Mouse (Mus musculus) spleen, adult 2 months (tissue): ENCODE data around the gene Rnf216.

ENCODE experiments used
- CTCF ChIP-seq: fragments of 200-500 bp; IDR thresholded peaks from 2 replicates; pipeline ENCODE4 v1.5.1; 2011; ENCODE audit warnings: mild to moderate bottlenecking, inconsistent platforms; ENCODE audit not compliant: insufficient read depth, insufficient read length, insufficient replicate concordance; ENCODE audit errors: extremely low read depth
- POLR2A ChIP-seq: fragments of 200-500 bp; IDR thresholded peaks from 2 replicates; pipeline ENCODE4 v1.6.1; 2011; ENCODE audit warnings: low read depth, low read length, inconsistent platforms

DNA sequence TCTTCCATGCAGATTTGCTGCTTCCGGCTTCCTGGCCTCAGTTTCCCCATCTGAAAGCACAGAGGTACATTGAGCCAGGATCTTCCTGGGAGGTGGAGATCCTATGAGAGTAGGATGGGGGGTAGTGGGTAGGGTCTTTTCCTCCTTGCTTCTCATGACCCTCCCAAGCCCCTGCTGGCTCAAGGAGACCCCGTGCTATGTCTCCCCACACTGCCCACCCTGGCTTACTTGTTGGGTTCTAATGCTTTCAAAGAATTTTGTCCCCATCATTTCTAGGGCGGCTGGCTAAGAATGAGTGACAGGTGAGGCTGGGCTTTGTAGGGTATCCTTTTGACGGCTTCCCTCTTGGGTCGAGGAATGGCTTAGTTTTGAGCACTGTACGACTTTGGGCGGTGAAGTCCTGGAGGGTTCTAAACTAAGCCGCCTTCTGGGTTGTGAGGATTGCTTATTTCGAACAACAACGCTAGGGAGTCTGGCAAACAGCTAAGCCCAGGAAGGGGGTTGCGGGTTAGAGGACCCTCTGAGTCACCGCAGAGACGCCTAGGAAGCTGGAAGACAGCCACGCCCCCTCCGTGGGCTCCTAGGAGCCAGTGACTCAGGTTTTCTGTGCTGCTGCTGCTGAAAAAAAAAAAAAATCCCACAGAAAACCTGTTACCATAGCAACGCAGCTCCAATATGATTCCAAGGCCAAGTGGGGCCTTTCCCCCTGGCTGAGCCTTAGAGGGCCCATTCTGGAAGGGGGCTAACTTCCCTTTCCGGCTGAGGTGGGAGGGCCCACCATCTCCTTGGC lies 148.9 kb downstream of the Rnf216 start:
- TF ChIP-seq POLR2A (no peak), CTCF (no peak)
